Mouse (Mus musculus) C2C12 (cell line): ENCODE measurements around the gene Ipp. TPM values are rescaled to one million over a fixed set of nuclear protein-coding genes. Genes with fewer than 3 reads are reported as not detected.

ENCODE experiments used
- polyA plus RNA-seq: library from polyadenylated mRNA; unstranded; fragments of >200 nt; fragmentation: generic; extraction: Trizol; gene quantifications from one replicate; pipeline ENCODE4 v1.2.1, GENCODE M21; 2012; ENCODE audit warnings: missing spikeins

The Ipp gene
- polyA plus RNA-seq, 1 experiment, result 5.0 TPM

Other genes with a start within 250 kb of the Ipp start
- 40.5 TPM for gene Mast2, start 43.4 kb upstream of the Ipp start, polyA plus RNA-seq
- 11.8 TPM for gene Tmem69, start 48.4 kb downstream of the Ipp start, polyA plus RNA-seq
- gene Gpbp1l1, start 50.1 kb downstream of the Ipp start, polyA plus RNA-seq, result 13.0 TPM
- gene Ccdc17, start 89.1 kb downstream of the Ipp start, polyA plus RNA-seq, result 0.20 TPM
- 79.1 TPM for gene Nasp, start 120.4 kb downstream of the Ipp start, polyA plus RNA-seq
- gene Akr1a1, start 144.1 kb downstream of the Ipp start, polyA plus RNA-seq, result 737 TPM
- 459 TPM for gene Prdx1, start 178.0 kb downstream of the Ipp start, polyA plus RNA-seq
- 12.5 TPM for gene Mmachc, start 200.9 kb downstream of the Ipp start, polyA plus RNA-seq
- 22.0 TPM for gene Ccdc163, start 201.0 kb downstream of the Ipp start, polyA plus RNA-seq
- 12.0 TPM for gene Tesk2, start 213.4 kb downstream of the Ipp start, polyA plus RNA-seq